Mouse (Mus musculus) liver, postnatal 0 days (tissue): ENCODE data around the gene Olfr905.

Experiments used
- CTCF ChIP-seq: sonication (generic); IDR thresholded peaks from 2 replicates; pipeline ENCODE4 v1.5.1; 2016; ENCODE audit warnings: antibody characterized with exemption, low read depth
- EP300 ChIP-seq: IDR thresholded peaks from 2 replicates; pipeline ENCODE4 v1.6.1; 2016; ENCODE audit warnings: antibody characterized with exemption, low read depth, mild to moderate bottlenecking

DNA sequence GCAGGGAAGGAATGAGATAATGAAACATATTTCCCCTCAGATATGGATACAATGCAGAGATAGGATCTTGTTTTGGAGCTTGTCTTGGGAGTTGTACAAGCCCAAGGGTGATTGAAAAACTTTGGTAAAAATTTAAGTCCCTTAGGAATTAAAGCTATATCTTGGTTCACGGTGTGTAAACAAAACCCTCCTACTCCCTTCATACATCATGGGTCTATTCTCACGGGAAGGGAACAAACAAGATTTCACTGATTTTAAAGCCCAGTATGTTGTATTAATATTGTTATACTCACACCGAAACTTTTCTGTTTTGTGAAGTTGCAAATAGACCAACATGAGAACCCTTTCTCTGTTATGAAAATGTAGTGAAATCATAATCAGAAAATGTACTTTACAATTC is 15.9 kb downstream of the Olfr905 start, which contains the start of gene Olfr906:
- no peak for TF ChIP-seq CTCF
- TF ChIP-seq EP300, result no peak
